Mouse (Mus musculus) intestine, embryonic 15.5 days (tissue): ENCODE measurements at regions not wholly inside any gene's neighbourhood (a gene's known extent, or its start where the extent isn't known, plus 50 kb on each side); places are given as distances from the start of the nearest gene placed in this dataset.

Experiments used
- ATAC-seq: fragments of 200-750 bp; cut with Nextera tagmentation; 2 replicates; pipeline ENCODE4 v1.8.0; 2017; ENCODE audit warnings: moderate TSS enrichment, moderate library complexity
- H3K27ac ChIP-seq: fragments of 300-500 bp; sonication (generic); 2 replicates; pipeline ENCODE4 v1.5.1; 2015; ENCODE audit warnings: mild to moderate bottlenecking, inconsistent platforms
- H3K27me3 ChIP-seq: fragments of 300-500 bp; sonication (generic); replicated peaks from 2 replicates; pipeline ENCODE4 v1.6.1; 2015; ENCODE audit warnings: inconsistent platforms
- H3K36me3 ChIP-seq: fragments of 300-500 bp; sonication (generic); 2 replicates; pipeline ENCODE4 v1.6.1; 2015; ENCODE audit warnings: inconsistent platforms
- H3K4me1 ChIP-seq: fragments of 300-500 bp; sonication (generic); replicated peaks from 2 replicates; pipeline ENCODE4 v1.6.1; 2015; ENCODE audit warnings: inconsistent platforms
- H3K4me2 ChIP-seq: fragments of 300-500 bp; sonication (generic); replicated peaks from 2 replicates; pipeline ENCODE4 v1.6.1; 2015; ENCODE audit warnings: mild to moderate bottlenecking, inconsistent platforms
- H3K4me3 ChIP-seq: fragments of 300-500 bp; sonication (generic); replicated peaks from 2 replicates; pipeline ENCODE4 v1.5.1; 2015; ENCODE audit warnings: inconsistent platforms
- H3K9ac ChIP-seq: fragments of 300-500 bp; sonication (generic); 2 replicates; pipeline ENCODE4 v1.6.1; 2015; ENCODE audit warnings: inconsistent platforms
- H3K9me3 ChIP-seq: fragments of 300-500 bp; sonication (generic); 2 replicates; pipeline ENCODE4 v1.6.1; 2016; ENCODE audit warnings: inconsistent platforms
- WGBS: fragments of 180-500 bp; shearing (Covaris S2); methylation state at CpG from one replicate; pipeline ENCODE4 v1.1.7; 2015; 5-methylcytosine and 5-hydroxymethylcytosine counted together

GRCm38 (mm10) chr12:109272101-109272500, 180.5 kb upstream of the Dlk1 start:
- WGBS: 40% methylated on average over 5 of the region's 5 CpGs
- Histone ChIP-seq H3K9me3 (no peaks in the 10 kb centered on the region), H3K27ac (no peak overlapping the region), H3K4me2 (no peak overlapping the region), H3K36me3 (no peaks in the 10 kb centered on the region), H3K4me1 (no peaks in the 10 kb centered on the region), H3K27me3 (no peaks in the 10 kb centered on the region), H3K4me3 (no peak overlapping the region), H3K9ac (no peak overlapping the region)
- ATAC-seq: no peak

- H3K4me3 ChIP-seq: no peak overlapping the region
- H3K27me3 ChIP-seq: no peaks in the 10 kb centered on the region
- no peak overlapping the region for H3K4me2 ChIP-seq
- WGBS: 28% methylated on average over 6 of the region's 6 CpGs
- no peaks in the 10 kb centered on the region for H3K9me3 ChIP-seq
- no peak overlapping the region for H3K9ac ChIP-seq
- ATAC-seq: no peak
- H3K4me1 ChIP-seq: no peaks in the 10 kb centered on the region
- no peak overlapping the region for H3K27ac ChIP-seq
- H3K36me3 ChIP-seq: no peaks in the 10 kb centered on the region
Measured at GRCm38 (mm10) chr12:109314850-109315249, 137.8 kb upstream of the Dlk1 start.

- Histone ChIP-seq H3K4me2 (no peak overlapping the region), H3K27ac (no peak overlapping the region), H3K9me3 (no peaks in the 10 kb centered on the region), H3K4me1 (no peaks in the 10 kb centered on the region), H3K27me3 (no peaks in the 10 kb centered on the region), H3K36me3 (no peaks in the 10 kb centered on the region), H3K9ac (no peak overlapping the region), H3K4me3 (no peak overlapping the region)
- WGBS: 61% methylated on average over 11 of the region's 11 CpGs
- ATAC-seq: no peak
Measured at GRCm38 (mm10) chr12:109325986-109326385, 126.6 kb upstream of the Dlk1 start.

- H3K27me3 ChIP-seq: no peaks in the 10 kb centered on the region
- no peak overlapping the region for H3K4me2 ChIP-seq
- no peak overlapping the region for H3K4me3 ChIP-seq
- H3K9me3 ChIP-seq: no peaks in the 10 kb centered on the region
- 76% methylated on average over 2 of the region's 2 CpGs for WGBS
- H3K4me1 ChIP-seq: no peaks in the 10 kb centered on the region
- H3K27ac ChIP-seq: no peak overlapping the region
- no peak overlapping the region for H3K9ac ChIP-seq
- H3K36me3 ChIP-seq: no peaks in the 10 kb centered on the region
- no peak for ATAC-seq
Measured at GRCm38 (mm10) chr12:109371327-109371726, 81.3 kb upstream of the Dlk1 start.

GRCm38 (mm10) chr12:109385794-109386193, 66.8 kb upstream of the Dlk1 start:
- Histone ChIP-seq H3K4me2 (no peak overlapping the region), H3K9ac (no peak overlapping the region), H3K27ac (no peak overlapping the region), H3K36me3 (no peaks in the 10 kb centered on the region), H3K4me3 (no peak overlapping the region), H3K4me1 (peaks cover 14% of the 10 kb centered on the region; the same call in 1 of the 2 replicates), H3K27me3 (no peaks in the 10 kb centered on the region), H3K9me3 (no peaks in the 10 kb centered on the region)
- ATAC-seq: no peak
- 75% methylated on average over 5 of the region's 5 CpGs for WGBS

GRCm38 (mm10) chr12:109388791-109389190, 63.8 kb upstream of the Dlk1 start:
- no peak overlapping the region for H3K9ac ChIP-seq
- no peak overlapping the region for H3K4me3 ChIP-seq
- H3K9me3 ChIP-seq: no peaks in the 10 kb centered on the region
- WGBS: 26% methylated on average over 7 of the region's 7 CpGs
- H3K27me3 ChIP-seq: peaks cover 4% of the 10 kb centered on the region; the same call in 1 of the 2 replicates
- H3K4me1 ChIP-seq: peaks cover 17% of the 10 kb centered on the region; the same call in 1 of the 2 replicates
- ATAC-seq: no peak
- no peak overlapping the region for H3K27ac ChIP-seq
- H3K36me3 ChIP-seq: no peaks in the 10 kb centered on the region
- no peak overlapping the region for H3K4me2 ChIP-seq

- Histone ChIP-seq H3K9ac (no peak overlapping the region), H3K4me3 (no peak overlapping the region), H3K36me3 (no peaks in the 10 kb centered on the region), H3K9me3 (no peaks in the 10 kb centered on the region), H3K27me3 (peaks cover 4% of the 10 kb centered on the region; the same call in 1 of the 2 replicates), H3K4me2 (no peak overlapping the region), H3K4me1 (peaks cover 17% of the 10 kb centered on the region; the same call in 1 of the 2 replicates), H3K27ac (no peak overlapping the region)
- WGBS: 82% methylated on average over 12 of the region's 12 CpGs
- peak; percentile 76 for ATAC-seq
Measured at GRCm38 (mm10) chr12:109390388-109390920, 62.2 kb upstream of the Dlk1 start.

GRCm38 (mm10) chr12:109390978-109391377, 61.6 kb upstream of the Dlk1 start:
- Histone ChIP-seq H3K27ac (no peak overlapping the region), H3K4me1 (peaks cover 17% of the 10 kb centered on the region; the same call in 1 of the 2 replicates), H3K27me3 (peaks cover 4% of the 10 kb centered on the region; the same call in 1 of the 2 replicates), H3K9ac (no peak overlapping the region), H3K9me3 (no peaks in the 10 kb centered on the region), H3K36me3 (no peaks in the 10 kb centered on the region), H3K4me2 (no peak overlapping the region), H3K4me3 (no peak overlapping the region)
- 84% methylated on average over 8 of the region's 8 CpGs for WGBS
- ATAC-seq: peak; percentile 60

GRCm38 (mm10) chr12:109393326-109393725, 59.3 kb upstream of the Dlk1 start:
- no peak for ATAC-seq
- Histone ChIP-seq H3K27ac (no peak overlapping the region), H3K27me3 (peaks cover 4% of the 10 kb centered on the region; the same call in 1 of the 2 replicates), H3K9me3 (no peaks in the 10 kb centered on the region), H3K4me2 (0 out of 2 replicates have a peak overlapping the region, but pooled peaks have one; percentile 34), H3K9ac (no peak overlapping the region), H3K4me1 (peaks cover 29% of the 10 kb centered on the region), H3K36me3 (no peaks in the 10 kb centered on the region), H3K4me3 (no peak overlapping the region)
- 58% methylated on average over 8 of the region's 8 CpGs for WGBS

GRCm38 (mm10) chr12:109393795-109394194, 58.8 kb upstream of the Dlk1 start:
- Histone ChIP-seq H3K9me3 (no peaks in the 10 kb centered on the region), H3K27ac (no peak overlapping the region), H3K4me3 (no peak overlapping the region), H3K4me2 (0 out of 2 replicates have a peak overlapping the region, but pooled peaks have one; percentile 34), H3K27me3 (peaks cover 4% of the 10 kb centered on the region; the same call in 1 of the 2 replicates), H3K9ac (no peak overlapping the region), H3K4me1 (peaks cover 32% of the 10 kb centered on the region), H3K36me3 (no peaks in the 10 kb centered on the region)
- ATAC-seq: peak; percentile 69
- WGBS: 5% methylated on average over 15 of the region's 15 CpGs

GRCm38 (mm10) chr12:109394396-109394795, 58.2 kb upstream of the Dlk1 start:
- Histone ChIP-seq H3K27ac (no peak overlapping the region), H3K9me3 (no peaks in the 10 kb centered on the region), H3K4me2 (no peak overlapping the region), H3K4me3 (no peak overlapping the region), H3K9ac (no peak overlapping the region), H3K27me3 (peaks cover 4% of the 10 kb centered on the region; the same call in 1 of the 2 replicates), H3K4me1 (peaks cover 35% of the 10 kb centered on the region), H3K36me3 (no peaks in the 10 kb centered on the region)
- ATAC-seq: no peak
- 72% methylated on average over 11 of the region's 11 CpGs for WGBS

- ATAC-seq: no peak
- Histone ChIP-seq H3K36me3 (no peaks in the 10 kb centered on the region), H3K4me1 (peaks cover 40% of the 10 kb centered on the region), H3K4me2 (no peak overlapping the region), H3K27me3 (peaks cover 4% of the 10 kb centered on the region; the same call in 1 of the 2 replicates), H3K9me3 (no peaks in the 10 kb centered on the region), H3K4me3 (no peak overlapping the region), H3K27ac (no peak overlapping the region), H3K9ac (no peak overlapping the region)
- WGBS: 80% methylated on average over 6 of the region's 6 CpGs
Measured at GRCm38 (mm10) chr12:109396614-109397013, 56.0 kb upstream of the Dlk1 start.
